Mouse (Mus musculus) embryonic facial prominence, embryonic 13.5 days (tissue): ENCODE data around the gene Gp9. TPM values are rescaled to one million over a fixed set of nuclear protein-coding genes. Genes with fewer than 3 reads are reported as not detected.

Experiments
- ATAC-seq: fragments of 200-750 bp; cut with Nextera tagmentation; 2 replicates; pipeline ENCODE4 v1.8.0; 2017; ENCODE audit warnings: low read depth; ENCODE audit not compliant: insufficient number of reproducible peaks, insufficient read depth, low FRiP score, low TSS enrichment
- H3K27ac ChIP-seq: fragments of 300-500 bp; sonication (generic); 2 replicates; pipeline ENCODE4 v1.5.1; 2015; ENCODE audit warnings: moderate library complexity, mild to moderate bottlenecking, inconsistent platforms
- H3K27me3 ChIP-seq: fragments of 300-500 bp; sonication (generic); 2 replicates; pipeline ENCODE4 v1.6.1; 2015; ENCODE audit warnings: mild to moderate bottlenecking, inconsistent platforms
- H3K36me3 ChIP-seq: fragments of 300-500 bp; sonication (generic); 2 replicates; pipeline ENCODE4 v1.6.1; 2015; ENCODE audit warnings: mild to moderate bottlenecking, inconsistent platforms
- H3K4me1 ChIP-seq: fragments of 300-500 bp; sonication (generic); 2 replicates; pipeline ENCODE4 v1.6.1; 2015; ENCODE audit warnings: inconsistent platforms
- H3K4me2 ChIP-seq: fragments of 300-500 bp; sonication (generic); 2 replicates; pipeline ENCODE4 v1.6.1; 2015; ENCODE audit warnings: moderate library complexity, mild to moderate bottlenecking, inconsistent platforms
- H3K4me3 ChIP-seq: fragments of 300-500 bp; sonication (generic); 2 replicates; pipeline ENCODE4 v1.5.1; 2015; ENCODE audit warnings: mild to moderate bottlenecking, inconsistent platforms
- H3K9ac ChIP-seq: fragments of 300-500 bp; sonication (generic); 2 replicates; pipeline ENCODE4 v1.6.1; 2015; ENCODE audit warnings: mild to moderate bottlenecking, inconsistent platforms
- H3K9me3 ChIP-seq: fragments of 300-500 bp; sonication (generic); 2 replicates; pipeline ENCODE4 v1.6.1; 2016; ENCODE audit warnings: inconsistent platforms
- WGBS: fragments of 180-500 bp; shearing (Covaris S2); methylation state at CpG from one replicate; pipeline ENCODE4 v1.1.7; 2015; ENCODE audit warnings: mixed read lengths; 5-methylcytosine and 5-hydroxymethylcytosine counted together
- polyA plus RNA-seq: library from polyadenylated mRNA; unstranded; fragments of >200 nt; fragmentation: Nextera tagmentation; extraction: Ambion mirVana; gene quantifications from 2 replicates; pipeline ENCODE4 v1.2.1, GENCODE M21; 2015

Gp9 gene
- polyA plus RNA-seq, 1 experiment from 2014 or later: 1.8 TPM

GRCm38 (mm10) chr6:87806028-87806427 lies 28.2 kb downstream of the Gp9 start:
- 71% methylated on average over 2 of the region's 2 CpGs for WGBS
- no peak overlapping the region for H3K4me3 ChIP-seq
- no peaks in the 10 kb centered on the region for H3K27me3 ChIP-seq
- H3K4me1 ChIP-seq: peaks cover 4% of the 10 kb centered on the region
- H3K36me3 ChIP-seq: 0 out of 2 replicates have a peak, but pooled peaks cover 4% of the 10 kb centered on the region
- H3K4me2 ChIP-seq: no peak overlapping the region
- no peak overlapping the region for H3K9ac ChIP-seq
- no peaks in the 10 kb centered on the region for H3K9me3 ChIP-seq
- ATAC-seq: no peak
- H3K27ac ChIP-seq: no peak overlapping the region

- H3K27ac ChIP-seq: 0 out of 2 replicates have a peak overlapping the region, but pooled peaks have one; percentile 7
- ATAC-seq: no peak
- 51% methylated on average over 2 of the region's 2 CpGs for WGBS
- peaks cover 4% of the 10 kb centered on the region for H3K4me1 ChIP-seq
- no peaks in the 10 kb centered on the region for H3K9me3 ChIP-seq
- H3K4me3 ChIP-seq: no peak overlapping the region
- H3K9ac ChIP-seq: no peak overlapping the region
- 0 out of 2 replicates have a peak, but pooled peaks cover 4% of the 10 kb centered on the region for H3K36me3 ChIP-seq
- no peak overlapping the region for H3K4me2 ChIP-seq
- H3K27me3 ChIP-seq: no peaks in the 10 kb centered on the region
Measured at GRCm38 (mm10) chr6:87806857-87807256, 29.0 kb downstream of the Gp9 start.

GRCm38 (mm10) chr6:87807735-87808440 lies 30.0 kb downstream of the Gp9 start:
- Histone ChIP-seq H3K36me3 (0 out of 2 replicates have a peak, but pooled peaks cover 4% of the 10 kb centered on the region), H3K9ac (0 out of 2 replicates have a peak overlapping the region, but pooled peaks have one; percentile 17), H3K9me3 (no peaks in the 10 kb centered on the region), H3K4me1 (peaks cover 11% of the 10 kb centered on the region), H3K4me3 (no peak overlapping the region), H3K27me3 (no peaks in the 10 kb centered on the region), H3K4me2 (no peak overlapping the region), H3K27ac (no peak overlapping the region)
- no peak for ATAC-seq
- WGBS: 79% methylated on average over 4 of the region's 4 CpGs

GRCm38 (mm10) chr6:87808521-87808920 lies 30.6 kb downstream of the Gp9 start:
- Histone ChIP-seq H3K4me2 (no peak overlapping the region), H3K27me3 (no peaks in the 10 kb centered on the region), H3K4me3 (no peak overlapping the region), H3K27ac (no peak overlapping the region), H3K9me3 (no peaks in the 10 kb centered on the region), H3K36me3 (0 out of 2 replicates have a peak, but pooled peaks cover 4% of the 10 kb centered on the region), H3K9ac (0 out of 2 replicates have a peak overlapping the region, but pooled peaks have one; percentile 17), H3K4me1 (peaks cover 11% of the 10 kb centered on the region)
- no peak for ATAC-seq
- WGBS: 76% methylated on average over 3 of the region's 3 CpGs

GRCm38 (mm10) chr6:87809144-87809543 lies 31.3 kb downstream of the Gp9 start:
- no peak overlapping the region for H3K4me2 ChIP-seq

GRCm38 (mm10) chr6:87809651-87810161 lies 31.8 kb downstream of the Gp9 start:
- H3K9me3 ChIP-seq: no peaks in the 10 kb centered on the region
- no peak overlapping the region for H3K4me3 ChIP-seq
- no peaks in the 10 kb centered on the region for H3K27me3 ChIP-seq
- H3K27ac ChIP-seq: no peak overlapping the region
- H3K4me1 ChIP-seq: peaks cover 11% of the 10 kb centered on the region
- no peak for ATAC-seq
- H3K36me3 ChIP-seq: peaks cover 9% of the 10 kb centered on the region
- WGBS: 89% methylated on average over 6 of the region's 6 CpGs
- no peak overlapping the region for H3K9ac ChIP-seq
- H3K4me2 ChIP-seq: 0 out of 2 replicates have a peak overlapping the region, but pooled peaks have one; percentile 92

More at GRCm38 (mm10) chr6:87809144-87809543, 31.3 kb downstream of the Gp9 start:
- peaks cover 11% of the 10 kb centered on the region for H3K4me1 ChIP-seq
- no peaks in the 10 kb centered on the region for H3K27me3 ChIP-seq
- no peak overlapping the region for H3K27ac ChIP-seq
- H3K36me3 ChIP-seq: peaks cover 9% of the 10 kb centered on the region; the same call in 1 of the 2 replicates
- no peaks in the 10 kb centered on the region for H3K9me3 ChIP-seq
- H3K4me3 ChIP-seq: no peak overlapping the region
- ATAC-seq: no peak
- WGBS: 95% methylated on average over 2 of the region's 2 CpGs
- H3K9ac ChIP-seq: no peak overlapping the region

- ATAC-seq: no peak
- no peaks in the 10 kb centered on the region for H3K9me3 ChIP-seq
- 38% methylated on average over 6 of the region's 6 CpGs for WGBS
Measured at GRCm38 (mm10) chr6:87810311-87810710, 32.4 kb downstream of the Gp9 start.

GRCm38 (mm10) chr6:87810713-87811669 lies 33.1 kb downstream of the Gp9 start:
- H3K36me3 ChIP-seq: peaks cover 20% of the 10 kb centered on the region
- H3K27me3 ChIP-seq: no peaks in the 10 kb centered on the region
- no peaks in the 10 kb centered on the region for H3K9me3 ChIP-seq
- peak overlapping the region; percentile 74 for H3K4me3 ChIP-seq
- ATAC-seq: peak; percentile 56
- H3K4me2 ChIP-seq: peak overlapping the region; percentile 92
- peak overlapping the region; percentile 73 for H3K27ac ChIP-seq
- H3K9ac ChIP-seq: peak overlapping the region; percentile 85
- WGBS: under 1% methylated on average over 77 of the region's 77 CpGs
- H3K4me1 ChIP-seq: peaks cover 11% of the 10 kb centered on the region

More at GRCm38 (mm10) chr6:87810311-87810710, 32.4 kb downstream of the Gp9 start:
- Histone ChIP-seq H3K4me2 (peak overlapping the region; percentile 92), H3K4me1 (peaks cover 11% of the 10 kb centered on the region), H3K27me3 (no peaks in the 10 kb centered on the region), H3K36me3 (peaks cover 13% of the 10 kb centered on the region), H3K9ac (peak overlapping the region; percentile 85; the same call in 1 of the 2 replicates), H3K27ac (no peak overlapping the region), H3K4me3 (peak overlapping the region; percentile 74)

- Histone ChIP-seq H3K36me3 (peaks cover 28% of the 10 kb centered on the region), H3K4me1 (peaks cover 9% of the 10 kb centered on the region), H3K9ac (peak within 1 kb of the TSS; percentile 85), H3K27ac (peak within 1 kb of the TSS; percentile 73), H3K4me3 (peak within 1 kb of the TSS; percentile 74), H3K9me3 (no peaks in the 10 kb centered on the region), H3K4me2 (peak within 1 kb of the TSS; percentile 92), H3K27me3 (no peaks in the 10 kb centered on the region)
- under 1% methylated on average over 49 of the region's 56 CpGs for WGBS
- ATAC-seq: peak; percentile 98
Measured at GRCm38 (mm10) chr6:87811675-87812338, 33.9 kb downstream of the Gp9 start, which contains the start of gene Rab43. Gene Rab43, minus strand, starts transcription at chr6:87812164.

- peak overlapping the region; percentile 92 for H3K4me2 ChIP-seq
Measured at GRCm38 (mm10) chr6:87812656-87813055, 34.8 kb downstream of the Gp9 start.

More at GRCm38 (mm10) chr6:87812656-87813055, 34.8 kb downstream of the Gp9 start:
- Histone ChIP-seq H3K27ac (no peak overlapping the region), H3K36me3 (peaks cover 37% of the 10 kb centered on the region), H3K9ac (peak overlapping the region; percentile 85), H3K4me1 (peaks cover 7% of the 10 kb centered on the region), H3K27me3 (no peaks in the 10 kb centered on the region), H3K4me3 (peak overlapping the region; percentile 74), H3K9me3 (no peaks in the 10 kb centered on the region)
- ATAC-seq: no peak
- 55% methylated on average over 1 of the region's 1 CpGs for WGBS
